Mouse (Mus musculus) liver, embryonic 14.5 days (tissue): Measurements from ENCODE around the gene Wwp2.

Experiments used
- CTCF ChIP-seq: IDR thresholded peaks from 2 replicates; pipeline ENCODE4 v1.5.1; 2016; ENCODE audit warnings: antibody characterized with exemption, low read depth, control low read depth
- EP300 ChIP-seq: IDR thresholded peaks from 2 replicates; pipeline ENCODE4 v1.6.1; 2016; ENCODE audit warnings: antibody characterized with exemption, low read depth

GRCm38 (mm10) chr8:107578132-107578531 is 142.0 kb downstream of the Wwp2 start:
- TF ChIP-seq CTCF: no peak
- TF ChIP-seq EP300: no peak
